Mouse (Mus musculus) right cerebral cortex, postnatal 36 days (tissue): ENCODE data around the gene Zbtb7b.

ENCODE experiments used
- DNase-seq, 2 experiments: peaks; one replicate each; pipeline ENCODE4 v3.0.0; 2022; ENCODE audit warnings: low spot score in 2 of 2, mixed read lengths in 1 of 2

Gene Zbtb7b

DNA sequence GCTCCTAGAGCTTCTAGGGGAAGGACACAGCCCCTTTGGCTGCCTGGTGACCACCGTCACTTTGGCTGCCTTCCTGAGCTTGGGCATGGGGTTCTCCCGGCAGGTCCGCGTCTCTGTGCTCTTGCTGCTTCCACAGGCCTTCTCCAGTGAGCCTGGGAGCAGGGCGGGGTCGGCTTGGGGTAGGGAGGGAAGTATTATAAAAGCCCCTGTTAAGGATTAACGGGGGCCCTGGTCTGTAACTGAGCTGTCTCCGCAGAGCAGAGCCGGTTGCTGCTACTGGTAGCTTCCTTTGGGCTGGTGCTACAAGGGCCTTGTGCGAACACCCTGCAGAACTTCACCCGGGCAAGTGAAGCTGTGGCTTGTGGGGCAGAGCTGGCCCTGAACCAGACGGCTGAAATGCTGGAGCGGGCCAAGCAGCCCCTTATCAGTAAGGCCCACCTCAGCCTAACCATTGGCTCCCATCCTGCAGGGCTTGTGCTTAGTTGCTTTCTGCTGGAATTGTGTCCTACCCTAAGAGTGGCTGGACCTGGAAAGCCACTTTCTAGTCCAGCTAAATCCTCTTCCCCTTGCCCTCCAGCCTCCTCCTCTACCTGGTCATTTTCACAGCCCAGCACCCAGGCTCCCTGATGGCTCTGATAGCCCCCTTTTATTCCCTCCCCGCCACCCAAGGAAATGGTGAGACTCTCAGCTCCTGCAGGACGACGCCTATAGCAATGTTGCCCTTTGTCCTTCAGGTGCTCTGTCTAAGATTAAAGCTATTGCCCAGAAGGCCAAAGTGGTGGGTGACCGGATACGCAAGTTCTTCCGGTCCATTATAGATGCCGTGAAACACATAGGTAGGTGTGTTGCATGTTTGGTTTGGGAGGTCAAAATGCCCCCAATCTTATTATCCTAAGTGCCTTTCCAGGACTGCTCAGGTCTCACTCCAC lies 28.8 kb downstream of the Zbtb7b start:
- no peak for DNase-seq

DNA sequence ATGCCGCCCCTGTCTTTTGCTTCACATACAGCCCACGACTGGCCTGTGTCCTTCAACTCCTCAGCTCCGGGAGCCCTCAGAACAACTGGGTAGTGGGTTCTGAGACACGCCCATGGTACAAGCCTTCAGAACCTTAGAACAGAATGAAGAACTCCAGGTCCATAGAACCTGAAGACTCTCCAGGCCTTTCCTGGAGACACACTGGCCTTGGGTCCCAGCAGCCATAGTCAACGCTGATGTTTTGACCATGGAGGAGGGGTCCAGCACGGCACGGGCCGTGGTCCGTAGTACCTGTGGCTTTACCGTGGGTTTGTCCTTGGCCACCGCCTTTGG lies 29.5 kb downstream of the Zbtb7b start, which contains the start of gene Dcst1:
TSS of gene Dcst1 (minus strand) at position 101 of the 333 bp plus-strand sequence.
- DNase-seq: no peak

DNA sequence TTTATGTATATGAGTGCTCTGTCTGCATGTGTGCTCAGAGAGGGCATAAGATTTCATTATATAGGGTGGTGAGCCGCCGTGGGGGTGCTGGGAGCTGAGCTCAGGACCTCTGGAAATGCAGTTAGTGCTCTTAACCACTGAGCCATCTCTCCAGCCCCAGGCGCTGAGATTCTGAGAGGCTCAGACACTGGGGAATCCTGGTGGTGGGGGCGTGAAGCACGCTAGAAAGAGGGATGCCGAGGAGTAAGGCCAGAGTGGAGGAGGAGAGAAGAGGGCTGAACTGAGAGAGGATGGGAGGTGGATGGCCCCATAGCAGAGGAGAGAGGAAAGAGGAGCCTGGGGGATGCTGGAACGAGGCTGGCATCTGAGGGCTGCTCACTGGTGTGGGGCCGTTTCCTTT lies 29.9 kb downstream of the Zbtb7b start:
- no peak for DNase-seq

DNA sequence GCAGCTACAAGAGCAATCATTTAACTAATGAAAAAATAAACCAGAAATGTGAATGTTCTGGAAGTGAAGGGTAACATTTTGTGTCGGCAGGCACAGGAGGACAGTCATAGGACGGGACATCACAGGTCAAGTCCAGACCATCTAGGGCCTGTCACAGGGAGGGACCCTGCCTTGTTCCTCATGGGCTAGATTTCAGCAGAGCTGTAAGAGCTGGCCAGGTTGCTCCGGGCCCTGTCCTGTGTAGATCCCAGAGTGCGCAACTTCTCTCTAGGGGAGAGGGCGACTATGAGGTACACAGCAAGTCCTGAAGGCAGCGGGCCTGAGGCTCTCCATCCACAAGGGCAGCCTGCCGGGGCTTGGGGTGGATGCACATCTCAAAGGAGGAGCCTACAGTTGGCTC lies 32.9 kb downstream of the Zbtb7b start, which contains the start of gene Dcst2:
TSS of gene Dcst2 (plus strand) at position 301 of the 400 bp plus-strand sequence.
- DNase-seq: no peak

DNA sequence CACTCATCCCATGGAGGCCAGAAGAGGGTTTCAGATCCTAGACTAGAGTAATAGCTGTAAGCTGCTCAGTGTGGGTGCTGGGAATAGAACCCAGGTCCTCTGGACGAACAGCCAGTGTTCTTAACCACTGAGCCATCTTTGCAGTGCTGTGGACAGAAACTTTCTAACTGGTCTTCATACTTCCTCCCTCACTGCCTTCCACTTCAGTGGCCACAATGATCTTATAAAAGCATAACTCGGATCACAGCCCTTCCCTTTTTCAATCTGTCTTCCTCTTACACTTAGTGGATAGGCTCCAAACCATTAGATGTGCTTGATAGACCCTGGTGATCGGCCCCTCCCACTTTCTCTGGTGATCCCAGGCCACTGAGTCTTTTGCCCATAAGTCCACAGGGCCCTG lies 34.3 kb downstream of the Zbtb7b start:
- DNase-seq: no peak

DNA sequence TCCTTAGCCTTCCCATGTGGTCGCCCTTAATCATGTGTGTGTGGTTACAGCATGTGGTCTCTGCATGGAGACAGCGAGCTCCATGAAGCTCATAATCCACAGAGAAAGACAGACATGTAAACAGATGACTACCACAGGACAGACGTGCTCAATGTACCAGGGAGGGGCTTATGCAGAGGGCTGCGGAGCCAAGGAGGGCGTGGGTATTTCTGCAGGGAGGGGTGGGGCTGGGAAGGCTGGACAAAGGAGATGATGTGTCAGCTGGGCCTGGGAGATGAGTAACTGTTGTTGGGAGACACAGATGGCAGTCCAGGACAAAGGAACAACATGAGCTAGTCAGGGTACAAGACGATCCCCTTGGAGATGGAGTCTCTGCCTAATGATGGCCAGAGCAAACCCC lies 34.9 kb downstream of the Zbtb7b start:
- DNase-seq: no peak

DNA sequence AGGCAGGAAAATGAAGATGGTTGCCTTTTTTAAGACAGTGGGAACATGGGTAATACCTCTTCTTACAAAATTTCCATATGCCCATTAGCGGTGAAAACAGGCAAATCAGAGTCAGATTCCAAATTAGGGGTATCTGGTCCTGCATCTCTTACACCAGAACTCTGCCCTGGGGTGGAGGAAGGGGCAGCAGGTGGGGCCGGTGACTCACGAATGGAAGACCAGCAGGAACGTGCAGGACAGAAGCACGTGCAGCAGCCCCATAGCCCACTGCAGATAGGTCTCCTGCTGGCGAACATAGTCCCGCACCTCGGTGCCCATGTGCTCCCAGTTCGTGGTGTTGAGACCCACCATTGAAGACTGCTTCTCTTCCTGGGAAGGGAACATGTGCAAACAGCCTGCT lies 38.5 kb downstream of the Zbtb7b start:
- DNase-seq: no peak

DNA sequence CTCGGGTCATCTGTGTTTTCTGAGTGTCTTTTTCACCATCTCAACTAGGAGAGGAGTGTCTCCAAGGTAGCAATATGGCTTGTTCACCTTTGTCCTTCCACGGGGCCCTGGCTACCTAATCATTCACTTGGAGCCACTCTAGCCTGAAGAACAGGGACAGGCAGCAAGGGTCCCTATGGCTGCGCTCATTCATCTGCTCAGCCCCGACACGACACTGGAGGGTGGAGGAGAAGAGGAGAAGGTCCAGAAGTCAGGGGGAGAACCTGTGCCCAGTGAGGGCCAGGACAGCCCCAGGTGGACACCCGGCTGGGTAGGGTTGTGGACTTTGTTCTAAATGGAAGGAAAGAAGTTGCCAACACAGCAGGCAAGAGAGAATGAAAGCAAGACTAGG lies 39.1 kb downstream of the Zbtb7b start:
- DNase-seq: no peak

DNA sequence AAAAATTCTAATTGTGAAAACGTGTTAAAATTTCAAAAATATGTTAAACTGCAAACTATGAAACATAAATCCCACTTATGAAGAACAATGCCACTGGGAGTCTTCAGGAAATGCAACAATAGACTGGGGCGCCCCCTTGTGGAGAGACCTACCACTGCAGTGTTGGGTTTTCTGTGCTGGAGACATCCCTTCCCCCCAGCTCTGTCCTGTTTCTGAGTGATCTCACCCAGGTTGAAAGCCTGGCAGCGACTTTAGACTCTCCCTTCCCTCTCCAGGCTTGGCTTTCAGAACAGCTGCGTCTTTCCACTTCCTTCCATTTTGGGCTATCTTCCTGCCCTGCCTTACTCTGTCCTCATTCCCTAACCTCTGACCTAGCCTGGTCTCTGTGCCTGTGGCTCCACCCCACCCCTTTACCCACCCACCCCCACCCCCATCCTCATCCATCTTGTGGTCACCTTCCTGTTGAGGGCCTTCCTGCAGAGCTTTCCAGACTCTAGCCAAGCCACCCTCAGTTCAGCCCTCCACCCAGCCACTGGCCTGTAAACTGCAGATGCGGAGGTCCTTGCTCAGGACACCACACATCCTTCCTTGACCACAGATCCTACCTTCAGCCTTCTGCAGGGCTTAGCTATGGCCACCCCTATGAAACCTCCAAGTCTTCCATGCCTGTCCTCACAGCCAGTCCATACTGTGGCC lies 39.6 kb downstream of the Zbtb7b start:
- peak; percentile 78 to 82 for DNase-seq

DNA sequence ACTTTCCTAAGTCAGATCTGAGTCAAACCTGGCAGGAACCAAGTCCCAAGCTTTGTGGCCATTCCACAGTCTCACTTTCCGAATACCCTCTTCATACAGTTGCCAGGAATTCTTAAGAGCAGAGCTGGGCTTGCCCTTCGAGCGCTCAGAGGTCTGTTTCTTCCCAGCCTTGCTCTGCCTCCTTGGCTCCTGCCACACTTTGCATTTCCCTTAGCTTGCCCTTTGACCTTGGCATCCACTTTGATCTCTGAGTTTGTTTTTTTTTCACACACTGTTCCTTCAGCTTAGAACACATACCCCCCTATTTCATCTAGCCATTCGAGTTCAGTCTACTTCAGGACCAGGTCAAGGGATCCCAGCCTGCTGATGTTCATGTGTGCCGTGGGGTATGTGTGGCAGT lies 43.3 kb downstream of the Zbtb7b start:
- DNase-seq: no peak

DNA sequence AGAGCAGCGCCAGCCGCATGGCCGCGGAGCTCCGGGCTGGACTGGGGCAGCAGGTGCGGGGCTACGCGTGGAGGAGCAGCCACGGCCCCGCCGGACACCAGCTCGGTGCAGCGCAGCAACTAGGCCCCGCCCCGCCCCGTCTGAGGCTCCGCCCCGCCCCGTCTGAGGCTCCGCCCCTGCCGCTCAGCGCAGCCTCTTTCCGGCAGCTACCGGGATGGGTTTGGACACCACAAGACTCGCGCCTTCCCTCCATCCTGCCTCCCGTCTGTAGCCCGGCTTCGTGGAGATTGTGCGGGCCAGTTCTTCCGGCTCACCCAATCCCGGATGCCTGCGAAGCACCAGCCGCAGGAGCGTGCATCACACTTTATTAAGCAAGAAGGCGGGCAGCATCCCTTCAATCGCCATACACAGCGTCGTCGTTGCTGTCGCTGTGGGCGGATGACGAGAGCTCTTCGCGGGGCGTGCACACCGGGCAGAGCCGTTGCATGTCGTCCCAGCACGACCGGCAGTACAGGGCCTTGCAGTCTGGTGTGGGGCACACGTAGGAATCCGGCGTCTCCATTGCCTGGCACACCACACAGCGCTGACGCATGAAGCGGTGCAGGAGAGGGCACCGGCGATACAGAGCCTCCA lies 44.6 kb downstream of the Zbtb7b start, which contains the start of gene Adam15:
TSS of gene Adam15 (minus strand) at position 128 of the 633 bp plus-strand sequence.
- DNase-seq: peak; percentile 84 to 85

DNA sequence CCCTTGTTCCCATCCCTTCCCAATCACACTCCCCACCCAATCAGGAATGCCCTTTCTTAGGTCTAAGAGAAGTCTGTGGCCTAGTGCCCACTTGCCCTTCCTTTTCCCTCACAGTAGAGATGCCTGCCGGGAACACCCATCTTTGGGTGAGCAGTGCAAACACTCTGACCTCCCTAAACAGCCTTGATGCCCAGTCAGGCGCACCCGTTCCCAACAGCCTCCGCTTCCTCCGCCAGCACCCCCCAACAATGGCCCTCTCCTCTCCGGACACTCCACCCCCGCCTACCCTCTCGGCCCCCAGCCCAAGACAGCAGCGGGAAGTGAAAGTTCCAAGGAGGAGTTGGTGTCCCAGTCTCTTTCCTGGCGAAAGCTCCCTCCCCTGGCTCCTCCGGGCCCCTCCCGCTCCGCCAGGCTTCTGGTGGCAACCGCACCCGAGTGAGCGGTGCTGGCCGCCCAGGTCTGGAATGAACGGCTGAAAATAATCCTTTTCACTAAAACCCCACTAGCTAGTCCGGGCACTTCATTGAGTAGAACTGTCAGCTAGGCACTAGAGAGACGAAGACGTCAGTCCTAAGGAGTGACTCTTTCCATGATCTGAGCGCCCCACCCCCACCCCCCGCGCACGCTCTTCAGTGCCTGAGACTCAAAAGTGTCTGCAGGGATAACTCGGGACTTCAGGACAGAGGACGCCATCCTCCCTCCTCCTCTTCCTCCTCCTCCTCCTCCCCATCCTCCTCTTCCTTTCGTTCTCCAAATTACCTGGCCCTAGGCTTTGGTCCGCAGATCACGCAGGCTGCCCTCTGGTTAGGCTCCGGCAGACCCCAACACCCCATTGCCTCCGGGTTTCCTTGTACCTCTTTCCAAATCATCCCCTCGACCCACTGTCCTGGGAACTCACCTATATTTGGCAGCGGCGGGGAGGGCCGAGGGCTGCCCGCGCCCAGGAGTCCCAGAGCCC lies 45.4 kb downstream of the Zbtb7b start:
- DNase-seq: no peak

DNA sequence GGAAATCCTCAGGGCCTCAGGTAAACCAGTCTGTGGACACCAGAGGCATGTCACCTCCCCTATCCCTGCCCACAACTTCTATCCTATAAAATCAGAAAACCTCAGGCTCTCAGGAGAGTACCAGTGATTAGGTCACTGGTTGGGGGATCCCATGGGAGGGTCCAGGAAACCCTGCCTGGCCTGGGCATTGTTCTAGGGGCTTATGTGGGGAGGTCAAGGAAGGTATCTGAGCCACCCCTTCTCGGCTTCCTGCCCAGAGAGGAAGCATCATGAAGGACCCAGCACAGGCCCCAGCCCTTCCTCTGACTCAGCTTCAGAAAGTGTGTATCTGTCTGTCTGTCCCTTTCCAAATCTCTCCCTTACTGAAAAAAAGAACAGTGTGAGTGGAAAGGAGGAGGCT lies 46.7 kb downstream of the Zbtb7b start:
- no peak for DNase-seq

DNA sequence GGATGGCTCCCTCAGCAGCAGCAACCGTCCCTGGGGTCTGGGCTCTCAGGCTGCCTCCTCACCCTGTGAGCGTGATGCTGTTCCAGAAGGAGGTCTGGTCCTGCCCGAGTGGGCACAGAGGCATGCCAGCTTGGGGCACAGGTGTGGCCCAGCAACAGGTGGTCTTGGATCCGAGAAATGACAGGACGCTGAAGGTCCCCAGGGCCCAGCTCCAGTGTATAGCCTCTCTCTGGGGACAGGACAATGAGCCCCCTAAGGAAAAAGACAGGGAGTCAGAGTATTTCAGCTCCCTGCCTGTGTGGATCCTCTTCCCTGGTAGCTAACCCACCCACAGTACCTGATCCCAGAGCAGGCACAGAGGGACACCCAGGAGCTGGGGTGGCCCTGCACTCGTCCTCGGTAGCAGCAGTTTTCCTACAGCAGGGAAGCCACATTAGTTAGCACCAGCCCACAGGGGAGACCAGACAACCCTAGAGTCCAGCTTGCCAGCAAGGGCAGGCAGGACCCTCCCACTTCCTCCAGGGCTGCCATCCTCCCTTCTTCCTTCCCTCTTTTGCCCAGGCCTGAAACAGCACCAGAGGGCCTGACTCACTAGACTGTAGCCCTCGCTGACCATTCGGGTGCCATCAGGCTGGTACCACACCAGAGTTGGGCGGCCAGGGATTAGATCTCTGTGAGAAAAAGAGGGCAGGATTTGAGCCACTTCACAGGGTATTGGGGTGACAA lies 47.6 kb downstream of the Zbtb7b start:
- DNase-seq: no peak

DNA sequence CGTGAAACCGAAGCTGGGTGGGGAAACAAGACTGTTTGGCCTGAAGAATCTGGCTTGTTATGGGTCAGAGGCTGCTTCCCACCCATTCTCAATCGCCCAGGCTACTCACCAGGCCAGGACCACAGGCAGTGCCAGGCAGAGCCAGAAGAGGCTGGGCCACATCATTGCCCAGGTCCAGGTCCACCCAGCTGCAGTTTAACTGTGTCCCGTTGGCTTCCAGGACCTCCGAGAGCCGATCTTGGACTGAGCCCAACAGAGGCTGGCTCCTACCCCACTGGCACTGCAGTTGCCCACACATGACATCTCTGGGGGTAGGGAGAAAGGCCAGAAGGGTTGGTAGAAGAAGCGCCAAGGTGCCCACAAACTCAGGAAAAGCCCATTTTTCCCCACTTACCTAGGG lies 51.3 kb downstream of the Zbtb7b start:
- DNase-seq: no peak

DNA sequence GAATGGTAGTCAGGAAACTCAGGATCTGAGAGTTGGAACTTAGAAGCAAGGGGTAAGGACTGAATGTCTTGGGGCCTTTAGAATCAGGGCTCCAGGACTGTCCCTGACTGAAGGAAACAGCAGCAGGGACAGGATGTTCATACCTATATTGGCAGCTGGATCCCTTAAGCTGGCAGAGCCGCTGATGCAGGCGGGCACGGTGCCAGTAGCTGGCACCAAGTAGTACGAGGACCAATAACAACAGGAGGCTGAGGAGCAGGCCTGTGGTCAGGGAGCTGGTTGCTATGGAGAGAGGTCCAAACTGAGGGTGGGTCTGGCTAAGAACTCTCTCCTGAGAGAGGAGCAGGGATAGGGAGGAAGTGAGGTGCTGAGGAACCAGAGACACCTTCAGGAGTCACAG lies 52.8 kb downstream of the Zbtb7b start:
- DNase-seq: no peak

DNA sequence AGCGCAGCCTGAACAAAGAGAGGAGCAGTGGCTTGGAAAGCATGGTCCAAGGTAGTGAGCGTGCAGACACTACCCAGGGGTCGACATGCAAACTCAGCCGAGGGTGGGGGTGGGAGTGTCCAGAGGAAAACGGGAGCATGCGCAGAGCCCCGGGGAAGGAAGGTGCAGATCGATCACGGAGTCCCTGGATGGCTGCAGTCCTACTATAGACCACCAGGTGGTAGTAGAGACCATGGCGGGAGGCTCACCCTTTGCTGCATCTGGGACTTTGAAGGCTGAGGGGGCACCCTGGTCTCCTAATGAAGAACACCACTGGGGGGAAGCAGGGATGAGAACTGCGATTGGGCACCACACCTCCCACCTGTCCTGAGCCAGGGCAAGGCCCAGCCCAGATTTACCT lies 54.1 kb downstream of the Zbtb7b start:
- DNase-seq: no peak

DNA sequence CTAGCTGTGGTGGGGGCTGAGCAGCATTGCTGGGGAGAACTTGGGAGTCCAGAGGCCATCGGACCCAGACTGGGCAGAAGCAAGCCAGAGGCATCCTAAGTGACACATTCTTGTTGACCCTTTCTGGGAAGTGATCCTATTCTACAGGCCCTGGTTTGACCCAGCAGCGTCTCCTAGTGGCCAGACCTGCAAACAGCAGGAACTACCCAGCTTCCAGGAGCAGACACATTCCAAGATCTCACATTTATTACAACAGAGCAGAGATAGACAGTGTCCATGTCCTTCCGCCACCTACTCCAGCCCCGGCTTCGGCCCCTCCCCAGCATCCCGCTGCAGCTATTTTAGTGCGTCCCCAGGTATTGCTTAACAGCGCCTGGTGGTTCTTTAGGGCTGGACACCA lies 55.2 kb downstream of the Zbtb7b start:
- no peak for DNase-seq

DNA sequence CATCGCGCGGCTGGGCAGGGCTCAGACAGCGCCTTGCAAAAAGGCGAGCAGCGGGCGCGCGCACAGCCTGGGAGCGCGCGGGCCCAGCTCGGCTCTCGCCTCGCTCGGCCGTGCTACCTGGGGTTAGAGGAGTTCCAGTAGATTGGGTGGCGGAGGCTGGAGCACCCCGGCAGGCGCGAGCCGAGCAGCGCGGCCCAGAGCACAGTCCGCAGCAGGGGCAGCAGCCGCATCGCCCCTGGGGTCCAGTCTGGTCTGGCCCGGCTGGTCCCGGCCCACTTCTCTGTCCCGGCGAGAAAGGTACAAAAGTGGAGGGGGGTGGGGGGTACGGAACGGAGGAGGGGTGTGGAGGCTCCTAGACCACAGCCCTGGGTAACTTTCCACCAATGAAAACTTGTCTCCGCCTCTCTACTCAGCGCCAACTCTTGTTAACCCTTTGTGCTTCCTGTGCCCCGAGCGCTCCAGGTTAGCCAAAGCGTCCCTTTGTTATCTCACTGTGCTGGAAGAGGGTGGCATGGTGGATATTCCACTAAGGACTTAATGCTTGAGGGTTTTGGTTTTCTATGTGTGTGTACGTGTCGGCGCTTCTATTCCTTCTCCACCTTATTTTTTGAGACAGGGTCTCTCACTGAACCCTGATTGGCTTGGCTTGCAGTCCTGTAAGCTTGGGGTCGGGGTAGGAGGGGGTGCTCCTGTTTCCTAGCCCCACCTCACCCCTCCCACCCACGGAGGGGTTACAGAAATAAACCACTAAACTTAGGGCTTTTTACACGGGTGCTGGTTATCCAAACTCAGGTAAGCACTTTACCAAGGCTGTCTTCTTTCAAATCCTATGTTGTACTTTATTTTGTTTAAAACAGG lies 56.6 kb downstream of the Zbtb7b start, which contains the start of gene Efna4:
TSS of gene Efna4 (minus strand) at position 308 of the 858 bp plus-strand sequence.
- no peak for DNase-seq
